Mouse (Mus musculus) stomach, postnatal 0 days (tissue): ENCODE data around the gene Gm29776.

Source experiments
- CTCF ChIP-seq: IDR thresholded peaks from 2 replicates; pipeline ENCODE4 v1.5.1; 2016; ENCODE audit warnings: antibody characterized with exemption, low read depth, mild to moderate bottlenecking, moderate library complexity
- EP300 ChIP-seq: optimal IDR thresholded peaks from 2 replicates; pipeline ENCODE3; 2016; ENCODE audit warnings: antibody characterized with exemption

- TF ChIP-seq CTCF (no peak), EP300 (no peak)
These were observed 12.0 kb downstream of the Gm29776 start, which contains the start of gene Acin1 for GRCm38 (mm10) chr14:54686522-54687143.
